Mouse (Mus musculus) embryonic facial prominence, embryonic 14.5 days (tissue): ENCODE measurements around the gene Aldh4a1. TPM values are rescaled to one million over a fixed set of nuclear protein-coding genes. Genes with fewer than 3 reads are reported as not detected.
A peak's percentile ranks its signal among the peaks of the same experiment; 100 is the strongest.

ENCODE experiments used
- ATAC-seq: fragments of 200-750 bp; cut with Nextera tagmentation; 2 replicates; pipeline ENCODE4 v1.8.0; 2017; ENCODE audit warnings: low read depth, moderate number of reproducible peaks, moderate TSS enrichment
- DNase-seq: peaks from one replicate; pipeline ENCODE4 v3.0.0-alpha.2; 2015; ENCODE audit warnings: low spot score
- H3K27ac ChIP-seq: fragments of 300-500 bp; sonication (generic); replicated peaks from 2 replicates; pipeline ENCODE4 v1.5.1; 2014; ENCODE audit warnings: low read depth, mild to moderate bottlenecking, low read length, moderate library complexity
- H3K27me3 ChIP-seq: fragments of 300-500 bp; sonication (generic); replicated peaks from 2 replicates; pipeline ENCODE4 v1.6.1; 2014; ENCODE audit warnings: low read length; ENCODE audit not compliant: control insufficient read depth, insufficient read depth
- H3K36me3 ChIP-seq: fragments of 300-500 bp; sonication (generic); 2 replicates; pipeline ENCODE4 v1.6.1; 2014; ENCODE audit warnings: low read length, mixed read lengths; ENCODE audit not compliant: control insufficient read depth, insufficient read depth
- H3K4me1 ChIP-seq: fragments of 300-500 bp; sonication (generic); 2 replicates; pipeline ENCODE4 v1.6.1; 2014; ENCODE audit warnings: antibody characterized with exemption, low read length; ENCODE audit not compliant: control insufficient read depth, insufficient read depth
- H3K4me2 ChIP-seq: fragments of 300-500 bp; sonication (generic); 2 replicates; pipeline ENCODE4 v1.6.1; 2014; ENCODE audit warnings: low read depth, mild to moderate bottlenecking, low read length, moderate library complexity, mixed read lengths
- H3K4me3 ChIP-seq: fragments of 300-500 bp; sonication (generic); 2 replicates; pipeline ENCODE4 v1.5.1; 2014; ENCODE audit warnings: low read depth, mild to moderate bottlenecking, low read length
- H3K9ac ChIP-seq: fragments of 300-500 bp; sonication (generic); 2 replicates; pipeline ENCODE4 v1.6.1; 2014; ENCODE audit warnings: low read depth, mild to moderate bottlenecking, low read length, moderate library complexity, mixed read lengths
- H3K9me3 ChIP-seq: fragments of 300-500 bp; sonication (generic); 2 replicates; pipeline ENCODE4 v1.6.1; 2016; ENCODE audit warnings: low read length; ENCODE audit not compliant: control insufficient read depth
- WGBS: fragments of 180-500 bp; shearing (Covaris S2); extraction: QIAGEN DNeasy Blood & Tissue Kit; methylation state at CpG from one replicate; pipeline ENCODE4 v1.1.7; 2014; 5-methylcytosine and 5-hydroxymethylcytosine counted together
- polyA plus RNA-seq: library from polyadenylated mRNA; unstranded; fragments of >200 nt; fragmentation: Nextera tagmentation; extraction: Ambion mirVana; gene quantifications from 2 replicates; pipeline ENCODE4 v1.2.1, GENCODE M21; 2014

The Aldh4a1 gene
- polyA plus RNA-seq, 1 experiment from 2014 or later = 21.1 TPM

- Histone ChIP-seq H3K27ac (no peak overlapping the region), H3K27me3 (no peaks in the 10 kb centered on the region), H3K36me3 (no peaks in the 10 kb centered on the region), H3K4me2 (peak overlapping the region; percentile 79), H3K9ac (peak overlapping the region; percentile 70), H3K9me3 (no peaks in the 10 kb centered on the region), H3K4me1 (peaks cover 12% of the 10 kb centered on the region; the same call in 1 of the 2 replicates), H3K4me3 (peak overlapping the region; percentile 62)
- DNase-seq (no peak), ATAC-seq (no peak)
- 26% methylated on average over 21 of the region's 21 CpGs for WGBS
Measured at GRCm38 (mm10) chr4:139623434-139624115, 909 bp downstream of the Aldh4a1 start.

GRCm38 (mm10) chr4:139624116-139624489 is 1.4 kb downstream of the Aldh4a1 start:
- Histone ChIP-seq H3K27ac (no peak overlapping the region; the same call in 1 of the 2 replicates), H3K9ac (peak overlapping the region; percentile 34; the same call in 1 of the 2 replicates)
- 50% methylated on average over 5 of the region's 5 CpGs for WGBS

GRCm38 (mm10) chr4:139624706-139625105 is 2.0 kb downstream of the Aldh4a1 start:
- Histone ChIP-seq H3K27ac (no peak overlapping the region), H3K4me1 (peaks cover 12% of the 10 kb centered on the region; the same call in 1 of the 2 replicates), H3K4me2 (peak overlapping the region; percentile 79), H3K27me3 (no peaks in the 10 kb centered on the region), H3K4me3 (no peak overlapping the region), H3K9ac (no peak overlapping the region; the same call in 1 of the 2 replicates), H3K36me3 (no peaks in the 10 kb centered on the region), H3K9me3 (no peaks in the 10 kb centered on the region)
- WGBS = 68% methylated on average over 10 of the region's 10 CpGs
- ATAC-seq (no peak), DNase-seq (peak; percentile 66)

More at GRCm38 (mm10) chr4:139624116-139624489, 1.4 kb downstream of the Aldh4a1 start:
- Histone ChIP-seq H3K4me1 (peaks cover 12% of the 10 kb centered on the region; the same call in 1 of the 2 replicates), H3K4me3 (peak overlapping the region; percentile 62), H3K36me3 (no peaks in the 10 kb centered on the region), H3K9me3 (no peaks in the 10 kb centered on the region), H3K4me2 (peak overlapping the region; percentile 79), H3K27me3 (no peaks in the 10 kb centered on the region)
- ATAC-seq (no peak), DNase-seq (no peak)

- Histone ChIP-seq H3K9me3 (no peaks in the 10 kb centered on the region), H3K4me2 (no peak overlapping the region), H3K27me3 (no peaks in the 10 kb centered on the region), H3K9ac (no peak overlapping the region), H3K4me1 (peaks cover 18% of the 10 kb centered on the region; the same call in 1 of the 2 replicates), H3K27ac (no peak overlapping the region), H3K36me3 (no peaks in the 10 kb centered on the region), H3K4me3 (no peak overlapping the region)
- DNase-seq (no peak), ATAC-seq (no peak)
- WGBS = 95% methylated on average over 11 of the region's 11 CpGs
Measured at GRCm38 (mm10) chr4:139627361-139627760, 4.7 kb downstream of the Aldh4a1 start.

- Histone ChIP-seq H3K36me3 (no peaks in the 10 kb centered on the region), H3K27ac (no peak overlapping the region), H3K27me3 (no peaks in the 10 kb centered on the region), H3K4me3 (no peak overlapping the region), H3K4me1 (0 out of 2 replicates have a peak, but pooled peaks cover 5% of the 10 kb centered on the region), H3K9me3 (no peaks in the 10 kb centered on the region), H3K9ac (no peak overlapping the region), H3K4me2 (no peak overlapping the region)
- ATAC-seq (no peak), DNase-seq (no peak)
- WGBS = 70% methylated on average over 10 of the region's 10 CpGs
Measured at GRCm38 (mm10) chr4:139630171-139630570, 7.5 kb downstream of the Aldh4a1 start.

GRCm38 (mm10) chr4:139631141-139631540 is 8.5 kb downstream of the Aldh4a1 start:
- H3K36me3 ChIP-seq = 0 out of 2 replicates have a peak, but pooled peaks cover 4% of the 10 kb centered on the region
- H3K9me3 ChIP-seq = no peaks in the 10 kb centered on the region
- ATAC-seq (no peak), DNase-seq (no peak)
- H3K4me3 ChIP-seq = no peak overlapping the region
- no peak overlapping the region for H3K27ac ChIP-seq
- 54% methylated on average over 5 of the region's 5 CpGs for WGBS
- H3K9ac ChIP-seq = no peak overlapping the region
- H3K4me2 ChIP-seq = no peak overlapping the region
- no peaks in the 10 kb centered on the region for H3K27me3 ChIP-seq
- H3K4me1 ChIP-seq = 0 out of 2 replicates have a peak, but pooled peaks cover 5% of the 10 kb centered on the region

- Histone ChIP-seq H3K4me1 (0 out of 2 replicates have a peak, but pooled peaks cover 5% of the 10 kb centered on the region), H3K9ac (no peak overlapping the region), H3K4me3 (no peak overlapping the region), H3K27me3 (no peaks in the 10 kb centered on the region), H3K9me3 (no peaks in the 10 kb centered on the region), H3K27ac (no peak overlapping the region), H3K36me3 (0 out of 2 replicates have a peak, but pooled peaks cover 4% of the 10 kb centered on the region), H3K4me2 (no peak overlapping the region)
- DNase-seq (no peak), ATAC-seq (no peak)
- 85% methylated on average over 7 of the region's 7 CpGs for WGBS
Measured at GRCm38 (mm10) chr4:139631569-139632253, 9.0 kb downstream of the Aldh4a1 start.

GRCm38 (mm10) chr4:139632254-139632580 is 9.6 kb downstream of the Aldh4a1 start:
- Histone ChIP-seq H3K27me3 (no peaks in the 10 kb centered on the region), H3K4me1 (0 out of 2 replicates have a peak, but pooled peaks cover 5% of the 10 kb centered on the region), H3K4me2 (no peak overlapping the region), H3K9ac (no peak overlapping the region), H3K36me3 (0 out of 2 replicates have a peak, but pooled peaks cover 8% of the 10 kb centered on the region), H3K27ac (no peak overlapping the region), H3K9me3 (no peaks in the 10 kb centered on the region), H3K4me3 (no peak overlapping the region)
- ATAC-seq (no peak), DNase-seq (no peak)
- WGBS = 77% methylated on average over 10 of the region's 10 CpGs
